In genomic region chr4:107800801-107801200, GRCm38 (mm10) we compare ENCODE assay signal across 13 mouse cellular contexts. TPM values are rescaled to one million over a fixed set of nuclear protein-coding genes. Genes with fewer than 3 reads are reported as not detected.
DNase-seq lines count a peak whose midpoint lies in the region; ATAC-seq and TF ChIP-seq lines count a peak whose summit lies in the region.
"Had no signal": no experiment of that assay in that cellular context is flagged by ENCODE, and none has a peak within 500 bp of the region (broad histone marks: within the 10 kb centered on the region; RNA-seq: fewer than 3 reads in every experiment).

No protein-coding gene starts in this region.

- no peak for ATAC-seq in forebrain, embryonic 14.5 days
- ATAC-seq in forebrain, embryonic 15.5 days (replicated peaks), result no peak
- no peak for ATAC-seq in hindbrain, postnatal 0 days
- ATAC-seq in midbrain, postnatal 0 days (ENCODE audit: low FRiP score), result no peak
- no peak for ATAC-seq in CD4-positive, CD25-positive, alpha-beta regulatory T cell, adult 4 months

- no peaks in the 10 kb centered on the region for H3K27me3 ChIP-seq in forebrain, embryonic 14.5 days (replicated peaks; ENCODE audit: control insufficient read depth, insufficient read depth, low read length)
- H3K27me3 ChIP-seq in forebrain, embryonic 10.5 days (ENCODE audit: poor library complexity, severe bottlenecking), result 0 out of 2 replicates have a peak, but pooled peaks cover 16% of the 10 kb centered on the region
- no peaks in the 10 kb centered on the region for H3K27me3 ChIP-seq in forebrain, embryonic 15.5 days
- H3K27me3 ChIP-seq in hindbrain, postnatal 0 days (ENCODE audit: insufficient read depth, low read length), result no peaks in the 10 kb centered on the region
- no peaks in the 10 kb centered on the region for H3K27me3 ChIP-seq in midbrain, postnatal 0 days (ENCODE audit: insufficient read depth, low read length)

- intact Hi-C loops in gastrocnemius, adult 2 months (cut with DNase I), result no loop called here

- H3K4me3 ChIP-seq in forebrain, embryonic 14.5 days (ENCODE audit: low read depth, low read length), result no peak overlapping the region
- H3K4me3 ChIP-seq in forebrain, embryonic 10.5 days, result no peak overlapping the region
- H3K4me3 ChIP-seq in forebrain, embryonic 15.5 days, result no peak overlapping the region
- no peak overlapping the region for H3K4me3 ChIP-seq in hindbrain, postnatal 0 days (ENCODE audit: low read length)
- no peak overlapping the region for H3K4me3 ChIP-seq in midbrain, postnatal 0 days (ENCODE audit: low read depth, low read length)
- no peak overlapping the region for H3K4me3 ChIP-seq in gastrocnemius, adult 2 months

- peaks cover 21% of the 10 kb centered on the region for H3K4me1 ChIP-seq in forebrain, embryonic 14.5 days (ENCODE audit: control insufficient read depth, insufficient read depth, low read length)
- peaks cover 46% of the 10 kb centered on the region for H3K4me1 ChIP-seq in forebrain, embryonic 10.5 days
- H3K4me1 ChIP-seq in forebrain, embryonic 15.5 days, result peaks cover 34% of the 10 kb centered on the region
- peaks cover 17% of the 10 kb centered on the region for H3K4me1 ChIP-seq in hindbrain, postnatal 0 days (ENCODE audit: insufficient read depth, low read length)
- H3K4me1 ChIP-seq in midbrain, postnatal 0 days (ENCODE audit: insufficient read depth, low read length), result peaks cover 15% of the 10 kb centered on the region; the same call in 1 of the 2 replicates

- TF ChIP-seq CTCF in hindbrain, postnatal 0 days (IDR thresholded peaks at IDR 0.05; ENCODE audit: low read depth), result no peak
- no peak for TF ChIP-seq CTCF in midbrain, postnatal 0 days (IDR thresholded peaks at IDR 0.05)
- TF ChIP-seq CTCF in gastrocnemius, adult 2 months (IDR thresholded peaks at IDR 0.05), result no peak

- peak overlapping the region; percentile 71; the same call in 1 of the 2 replicates for H3K27ac ChIP-seq in forebrain, embryonic 14.5 days (ENCODE audit: low read depth, low read length)
- no peak overlapping the region for H3K27ac ChIP-seq in forebrain, embryonic 10.5 days
- H3K27ac ChIP-seq in forebrain, embryonic 15.5 days (replicated peaks), result peak overlapping the region; percentile 76
- peak overlapping the region; percentile 17; the same call in 1 of the 2 replicates for H3K27ac ChIP-seq in hindbrain, postnatal 0 days
- peak overlapping the region; percentile 51; the same call in 1 of the 2 replicates for H3K27ac ChIP-seq in midbrain, postnatal 0 days (ENCODE audit: low read depth, low read length)
- no peak overlapping the region for H3K27ac ChIP-seq in gastrocnemius, adult 2 months
- H3K27ac ChIP-seq: limb, embryonic 13.5 days had no signal

- no peak for DNase-seq in forebrain, embryonic 14.5 days (ENCODE audit: low spot score)
- DNase-seq in forebrain, embryonic 10.5 days (ENCODE audit: extremely low spot score, low spot score), result no peak
- no peak for DNase-seq in hindbrain, postnatal 0 days (ENCODE audit: low spot score)
- no peak for DNase-seq in midbrain, postnatal 0 days (ENCODE audit: low spot score)
- no peak for DNase-seq in ovary, postnatal 36 days (ENCODE audit: low spot score)
- DNase-seq in gastrocnemius, adult 2 months, result no peak
- DNase-seq: adrenal gland, adult 8-10 months; gastrocnemius, postnatal 36 days; kidney, adult 11 months; liver, embryonic 13.5 days had no signal

- no peak overlapping the region for H3K9ac ChIP-seq in forebrain, embryonic 14.5 days (ENCODE audit: low read length)
- no peak overlapping the region for H3K9ac ChIP-seq in forebrain, embryonic 15.5 days (replicated peaks)
- H3K9ac ChIP-seq in hindbrain, postnatal 0 days (replicated peaks; ENCODE audit: low read length), result no peak overlapping the region
- no peak overlapping the region for H3K9ac ChIP-seq in midbrain, postnatal 0 days (replicated peaks; ENCODE audit: low read length, poor library complexity, severe bottlenecking)

- H3K9me3 ChIP-seq in forebrain, embryonic 14.5 days (replicated peaks; ENCODE audit: control insufficient read depth, low read length), result no peaks in the 10 kb centered on the region
- no peaks in the 10 kb centered on the region for H3K9me3 ChIP-seq in forebrain, embryonic 10.5 days
- no peaks in the 10 kb centered on the region for H3K9me3 ChIP-seq in forebrain, embryonic 15.5 days
- no peaks in the 10 kb centered on the region for H3K9me3 ChIP-seq in hindbrain, postnatal 0 days (ENCODE audit: low read length)
- H3K9me3 ChIP-seq in midbrain, postnatal 0 days (ENCODE audit: low read length), result no peaks in the 10 kb centered on the region
- H3K9me3 ChIP-seq: limb, embryonic 13.5 days; liver, embryonic 13.5 days had no signal

- H3K4me2 ChIP-seq in forebrain, embryonic 14.5 days (ENCODE audit: low read length), result no peak overlapping the region
- no peak overlapping the region for H3K4me2 ChIP-seq in forebrain, embryonic 15.5 days (replicated peaks)
- H3K4me2 ChIP-seq in hindbrain, postnatal 0 days (ENCODE audit: low read depth, low read length), result no peak overlapping the region
- H3K4me2 ChIP-seq in midbrain, postnatal 0 days (ENCODE audit: low read depth, low read length, poor library complexity, severe bottlenecking), result peak overlapping the region; percentile 15; the same call in 1 of the 2 replicates

- peaks cover 13% of the 10 kb centered on the region for H3K36me3 ChIP-seq in forebrain, embryonic 14.5 days (ENCODE audit: control insufficient read depth, insufficient read depth, low read length)
- H3K36me3 ChIP-seq in forebrain, embryonic 10.5 days (replicated peaks), result peaks cover 17% of the 10 kb centered on the region
- H3K36me3 ChIP-seq in forebrain, embryonic 15.5 days, result peaks cover 6% of the 10 kb centered on the region
- H3K36me3 ChIP-seq in hindbrain, postnatal 0 days (ENCODE audit: insufficient read depth, low read length), result no peaks in the 10 kb centered on the region; the same call in 1 of the 2 replicates
- H3K36me3 ChIP-seq in midbrain, postnatal 0 days (ENCODE audit: insufficient read depth, low read length), result no peaks in the 10 kb centered on the region
- H3K36me3 ChIP-seq: limb, embryonic 13.5 days had no signal

- 77% methylated on average over 6 of the region's 6 CpGs for WGBS in forebrain, embryonic 14.5 days
- WGBS in forebrain, embryonic 10.5 days, result 81% methylated on average over 6 of the region's 6 CpGs
- WGBS in forebrain, embryonic 15.5 days, result 77% methylated on average over 6 of the region's 6 CpGs
- WGBS in hindbrain, postnatal 0 days, result 66% methylated on average over 6 of the region's 6 CpGs
- WGBS in midbrain, postnatal 0 days, result 70% methylated on average over 6 of the region's 6 CpGs

RNA-seq across cellular contexts. Expression of gene Lrp8, which starts 1.3 kb away (rescaled TPM):
- polyA plus RNA-seq in forebrain, embryonic 14.5 days (2014; fragmentation: Nextera tagmentation; extraction: Ambion mirVana), result 33.5 and 48.5 TPM in 2 replicates
- polyA plus RNA-seq in forebrain, embryonic 10.5 days (2016; fragmentation: Nextera tagmentation; extraction: Ambion mirVana), result 11.2 and 11.3 TPM in 2 replicates
- 86.3 and 93.7 TPM in 2 replicates for polyA plus RNA-seq in forebrain, embryonic 15.5 days (2015; fragmentation: Nextera tagmentation; extraction: Ambion mirVana)
- total RNA-seq in hindbrain, postnatal 0 days (2014; rRNA removed), result 62.2 and 65.9 TPM in 2 replicates
- 33.9 and 34.5 TPM in 2 replicates for polyA plus RNA-seq in hindbrain, postnatal 0 days (2015; fragmentation: Nextera tagmentation; extraction: Ambion mirVana)
- 74.1 and 78.5 TPM in 2 replicates for total RNA-seq in midbrain, postnatal 0 days (2014; rRNA removed)
- 31.9 and 35.2 TPM in 2 replicates for polyA plus RNA-seq in midbrain, postnatal 0 days (2015; fragmentation: Nextera tagmentation; extraction: Ambion mirVana)
- polyA plus RNA-seq in CD4-positive, CD25-positive, alpha-beta regulatory T cell, adult 4 months (2017; shearing (Covaris generic)), result under 1 TPM; 0.94 to 0.96 TPM
- under 1 TPM; 0.31 to 0.33 TPM for total RNA-seq in gastrocnemius, adult 2 months (2021)

Comparison
In these comparisons a context has a peak if more than half of its experiments do, and no peak if none do; other contexts are left out.
1. H3K27ac ChIP-seq: peak in forebrain, embryonic 14.5 days (single experiment), forebrain, embryonic 15.5 days (single experiment), hindbrain, postnatal 0 days (single experiment) and midbrain, postnatal 0 days (single experiment); none in forebrain, embryonic 10.5 days (single experiment) and gastrocnemius, adult 2 months (single experiment).